Mouse (Mus musculus) testis, adult 2 months (tissue): ENCODE results near the gene Usp21. TPM values are rescaled to one million over a fixed set of nuclear protein-coding genes. Genes with fewer than 3 reads are reported as not detected.
"Not testable (repeated sequence)": the region's sequence is repeated elsewhere in the genome, so short reads cannot be mapped to it uniquely, and the experiment has no call there.

Experiments
- H3K27ac ChIP-seq: fragments of 200-500 bp; 2 replicates; pipeline ENCODE4 v1.5.1; 2012; ENCODE audit warnings: low read depth, low read length; ENCODE audit not compliant: control insufficient read depth, insufficient read depth
- H3K27me3 ChIP-seq: fragments of 200-500 bp; 2 replicates; pipeline ENCODE4 v1.6.1; 2012; ENCODE audit warnings: mild to moderate bottlenecking, low read length, moderate library complexity; ENCODE audit not compliant: control insufficient read depth, insufficient read depth
- H3K36me3 ChIP-seq: fragments of 200-500 bp; 2 replicates; pipeline ENCODE4 v1.6.1; 2012; ENCODE audit warnings: mild to moderate bottlenecking, low read length; ENCODE audit not compliant: control insufficient read depth, insufficient read depth
- H3K4me1 ChIP-seq: fragments of 200-500 bp; 2 replicates; pipeline ENCODE4 v1.6.1; 2012; ENCODE audit warnings: low read length; ENCODE audit not compliant: control insufficient read depth, insufficient read depth
- H3K4me3 ChIP-seq: fragments of 200-500 bp; 2 replicates; pipeline ENCODE4 v1.5.1; 2012; ENCODE audit warnings: low read depth, mild to moderate bottlenecking, low read length, moderate library complexity, mixed read lengths; ENCODE audit not compliant: control insufficient read depth
- CTCF ChIP-seq: fragments of 200-500 bp; IDR thresholded peaks from 2 replicates; pipeline ENCODE4 v1.5.1; 2012; ENCODE audit warnings: low read depth, mild to moderate bottlenecking, inconsistent platforms, low read length, moderate library complexity; ENCODE audit not compliant: control insufficient read depth, insufficient read depth, insufficient replicate concordance
- POLR2A ChIP-seq: fragments of 200-500 bp; IDR thresholded peaks from 2 replicates; pipeline ENCODE4 v1.6.1; 2012; ENCODE audit warnings: low read depth, mild to moderate bottlenecking, inconsistent platforms, low read length, moderate library complexity; ENCODE audit not compliant: control insufficient read depth
- polyA plus RNA-seq: library from polyadenylated mRNA; depleted of rRNA; stranded (reverse); fragments of >200 nt; gene quantifications from 2 replicates; pipeline ENCODE4 v1.2.3, GENCODE M21; 2012

Gene Usp21
- polyA plus RNA-seq, 1 experiment: 38.7 TPM

DNA sequence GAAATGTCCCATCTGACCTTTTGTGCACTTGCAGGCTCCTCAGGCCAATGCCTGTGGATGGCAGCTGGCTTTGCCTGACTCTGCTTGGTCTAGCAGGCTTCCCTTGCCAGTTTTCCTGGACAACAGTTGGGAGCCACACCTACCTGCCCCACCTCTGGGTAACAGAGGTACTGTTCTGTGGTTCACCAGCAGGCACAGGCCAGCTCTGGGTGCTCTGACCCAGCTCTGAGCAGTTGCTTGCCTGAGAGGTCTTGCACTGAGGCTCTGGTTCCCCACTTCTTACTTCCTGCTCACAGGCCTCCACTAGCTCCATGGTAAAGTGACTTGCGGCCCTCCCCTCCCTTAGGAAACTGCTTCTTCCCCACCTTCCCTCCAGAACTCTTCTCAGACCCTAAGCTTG is 34.2 kb upstream of the Usp21 start:
- Histone ChIP-seq H3K27ac (no peak overlapping the region), H3K4me1 (no peaks in the 10 kb centered on the region), H3K4me3 (no peak overlapping the region), H3K27me3 (no peaks in the 10 kb centered on the region), H3K36me3 (no peaks in the 10 kb centered on the region)
- TF ChIP-seq CTCF (no peak), POLR2A (no peak)

- no peak overlapping the region for H3K4me3 ChIP-seq
- H3K27ac ChIP-seq: no peak overlapping the region
- no peaks in the 10 kb centered on the region for H3K27me3 ChIP-seq
- H3K4me1 ChIP-seq: no peaks in the 10 kb centered on the region
- TF ChIP-seq POLR2A (no peak), CTCF (no peak)
- H3K36me3 ChIP-seq: no peaks in the 10 kb centered on the region
Observed at GRCm38 (mm10) chr1:171321415-171321814, 33.6 kb upstream of the Usp21 start.

DNA sequence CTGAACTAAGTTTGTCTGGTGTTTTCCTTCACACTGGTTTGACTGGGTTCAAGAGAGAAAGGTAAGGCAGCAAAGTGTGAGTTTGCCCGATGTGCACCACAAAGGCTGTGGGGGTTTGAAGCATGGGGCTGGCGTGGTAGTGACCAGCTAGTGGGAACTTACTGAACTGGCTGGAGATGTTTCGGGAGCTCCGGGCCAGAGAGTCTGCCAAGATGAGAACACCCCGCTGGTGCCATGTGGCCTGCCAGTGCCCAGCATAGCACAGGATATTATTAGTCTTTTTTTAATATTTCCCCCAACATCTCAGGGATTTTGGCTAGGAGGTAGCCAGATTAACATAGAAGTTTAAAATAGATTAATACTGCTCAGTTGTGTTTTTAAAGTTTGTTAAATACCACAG is 32.4 kb upstream of the Usp21 start:
- H3K27me3 ChIP-seq: no peaks in the 10 kb centered on the region
- H3K27ac ChIP-seq: no peak overlapping the region
- H3K4me3 ChIP-seq: no peak overlapping the region
- TF ChIP-seq POLR2A: no peak
- no peak for TF ChIP-seq CTCF
- H3K36me3 ChIP-seq: no peaks in the 10 kb centered on the region
- no peaks in the 10 kb centered on the region for H3K4me1 ChIP-seq

DNA sequence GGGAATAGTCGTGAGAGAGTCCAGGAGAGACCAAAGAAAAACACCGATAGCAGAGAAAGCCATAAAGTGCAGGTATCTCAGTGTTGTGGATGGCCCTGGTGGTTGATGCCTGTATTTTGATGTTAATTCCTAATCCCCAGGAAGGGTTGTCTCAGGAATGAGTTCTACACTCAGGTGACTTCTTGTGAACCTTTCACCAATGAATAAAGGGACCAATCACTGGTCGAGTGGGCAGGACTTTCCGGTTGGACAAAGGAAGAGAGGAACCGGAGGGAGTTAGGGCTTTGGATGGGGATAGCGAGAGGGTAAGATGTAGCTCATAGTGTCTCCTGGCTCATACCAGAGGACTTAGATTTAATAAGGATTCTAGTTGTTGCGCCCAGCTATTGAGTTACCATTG is 32.0 kb upstream of the Usp21 start:
- H3K4me3 ChIP-seq: no peak overlapping the region
- TF ChIP-seq POLR2A: no peak
- TF ChIP-seq CTCF: no peak
- H3K27ac ChIP-seq: no peak overlapping the region
- no peaks in the 10 kb centered on the region for H3K27me3 ChIP-seq
- no peaks in the 10 kb centered on the region for H3K4me1 ChIP-seq
- H3K36me3 ChIP-seq: no peaks in the 10 kb centered on the region

- TF ChIP-seq POLR2A (no peak), CTCF (no peak)
- Histone ChIP-seq H3K27ac (no peak overlapping the region), H3K27me3 (no peaks in the 10 kb centered on the region), H3K4me3 (no peak overlapping the region), H3K4me1 (peaks cover 5% of the 10 kb centered on the region), H3K36me3 (no peaks in the 10 kb centered on the region)
Observed at GRCm38 (mm10) chr1:171309321-171309720, 21.5 kb upstream of the Usp21 start.

GRCm38 (mm10) chr1:171306157-171306556 is 18.4 kb upstream of the Usp21 start:
- H3K4me1 ChIP-seq, H3K36me3 ChIP-seq, H3K27me3 ChIP-seq: not testable (repeated sequence)
- Histone ChIP-seq H3K4me3 (peak overlapping the region; percentile 67), H3K27ac (peak overlapping the region; percentile 44)

- TF ChIP-seq CTCF (no peak), POLR2A (no peak)
- Histone ChIP-seq H3K4me3 (no peak overlapping the region), H3K4me1 (no peaks in the 10 kb centered on the region)
Observed at GRCm38 (mm10) chr1:171298226-171298625, 10.4 kb upstream of the Usp21 start.

GRCm38 (mm10) chr1:171295063-171295402 is 7.2 kb upstream of the Usp21 start:
- Histone ChIP-seq H3K36me3 (no peaks in the 10 kb centered on the region), H3K27me3 (no peaks in the 10 kb centered on the region), H3K4me3 (peak overlapping the region; percentile 100), H3K4me1 (no peaks in the 10 kb centered on the region), H3K27ac (peak overlapping the region; percentile 98)
- TF ChIP-seq CTCF: no peak
- TF ChIP-seq POLR2A: no peak

More at GRCm38 (mm10) chr1:171298226-171298625, 10.4 kb upstream of the Usp21 start:
- no peaks in the 10 kb centered on the region for H3K27me3 ChIP-seq
- H3K36me3 ChIP-seq: no peaks in the 10 kb centered on the region
- H3K27ac ChIP-seq: no peak overlapping the region
